Mouse (Mus musculus): ENCODE measurements around the gene Xylb. TPM values are rescaled to one million over a fixed set of nuclear protein-coding genes. Genes with fewer than 3 reads are reported as not detected.

The Xylb gene
- polyA plus RNA-seq, 1 experiment from 2014 or later = 2.5 TPM

DNA sequence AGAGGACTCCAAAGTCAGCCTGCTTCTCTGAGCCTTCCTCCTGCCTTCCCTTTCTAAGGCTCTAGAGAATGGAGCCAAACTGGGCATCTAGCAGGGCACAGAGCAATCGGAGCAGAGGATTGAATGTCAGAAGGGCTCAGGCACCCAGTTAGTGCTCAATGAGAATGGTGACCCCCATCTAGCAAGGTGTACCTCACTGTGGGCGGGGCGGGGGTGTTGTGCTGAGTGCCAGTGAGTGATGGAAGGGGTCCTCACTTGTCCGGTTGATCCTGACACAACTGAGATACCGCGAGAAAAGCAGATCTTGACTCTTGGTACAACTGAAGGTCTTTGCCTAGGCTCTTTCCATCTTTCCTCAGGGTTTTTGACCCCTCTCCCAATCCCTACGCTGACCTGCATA, 18.1 kb upstream of the Xylb start:
- Histone ChIP-seq H3K4me1 (ENCODE audit: control insufficient read depth, insufficient read depth, low read length) (peaks cover 14% of the 10 kb centered on the region), H3K4me3 (ENCODE audit: low read depth, low read length) (peak overlapping the region; percentile 74; the same call in 1 of the 2 replicates), H3K9me3 (ENCODE audit: control insufficient read depth, low read length) (no peaks in the 10 kb centered on the region), H3K9ac (replicated peaks; ENCODE audit: low read depth, low read length) (no peak overlapping the region; the same call in 1 of the 2 replicates), H3K4me2 (ENCODE audit: low read depth, low read length) (peak overlapping the region; percentile 66), H3K27ac (ENCODE audit: low read depth, low read length) (no peak overlapping the region), H3K27me3 (ENCODE audit: control insufficient read depth, insufficient read depth, low read length) (no peaks in the 10 kb centered on the region), H3K36me3 (ENCODE audit: control insufficient read depth, insufficient read depth, low read length) (peaks cover 8% of the 10 kb centered on the region)
- ATAC-seq (ENCODE audit: low read depth) = no peak
- 53% methylated on average over 7 of the region's 7 CpGs for WGBS

GRCm38 (mm10) chr9:119339558-119340211, 17.5 kb upstream of the Xylb start, which contains the start of gene Acaa1a:
Gene Acaa1a (plus strand): TSS chr9:119339676.
- WGBS = under 1% methylated on average over 43 of the region's 43 CpGs

GRCm38 (mm10) chr9:119340212-119340580, 17.0 kb upstream of the Xylb start:
- Histone ChIP-seq H3K4me1 (ENCODE audit: control insufficient read depth, insufficient read depth, low read length) (peaks cover 14% of the 10 kb centered on the region), H3K36me3 (ENCODE audit: control insufficient read depth, insufficient read depth, low read length) (peaks cover 17% of the 10 kb centered on the region), H3K27ac (ENCODE audit: low read depth, low read length) (peak overlapping the region; percentile 55; the same call in 1 of the 2 replicates), H3K4me3 (ENCODE audit: low read depth, low read length) (peak overlapping the region; percentile 74), H3K4me2 (ENCODE audit: low read depth, low read length) (peak overlapping the region; percentile 66), H3K9ac (replicated peaks; ENCODE audit: low read depth, low read length) (no peak overlapping the region), H3K27me3 (ENCODE audit: control insufficient read depth, insufficient read depth, low read length) (no peaks in the 10 kb centered on the region), H3K9me3 (ENCODE audit: control insufficient read depth, low read length) (no peaks in the 10 kb centered on the region)
- no peak for ATAC-seq (ENCODE audit: low read depth)
- WGBS = 4% methylated on average over 8 of the region's 8 CpGs

More at GRCm38 (mm10) chr9:119339558-119340211, 17.5 kb upstream of the Xylb start, which contains the start of gene Acaa1a:
- ATAC-seq (ENCODE audit: low read depth) = no peak
- H3K4me1 ChIP-seq (ENCODE audit: control insufficient read depth, insufficient read depth, low read length) = peaks cover 14% of the 10 kb centered on the region
- H3K27ac ChIP-seq (ENCODE audit: low read depth, low read length) = peak within 1 kb of the TSS; percentile 55; the same call in 1 of the 2 replicates
- peaks cover 12% of the 10 kb centered on the region for H3K36me3 ChIP-seq (ENCODE audit: control insufficient read depth, insufficient read depth, low read length)
- H3K27me3 ChIP-seq (ENCODE audit: control insufficient read depth, insufficient read depth, low read length) = no peaks in the 10 kb centered on the region
- no peaks in the 10 kb centered on the region for H3K9me3 ChIP-seq (ENCODE audit: control insufficient read depth, low read length)
- H3K9ac ChIP-seq (replicated peaks; ENCODE audit: low read depth, low read length) = peak within 1 kb of the TSS; percentile 37
- peak within 1 kb of the TSS; percentile 74 for H3K4me3 ChIP-seq (ENCODE audit: low read depth, low read length)
- peak within 1 kb of the TSS; percentile 66 for H3K4me2 ChIP-seq (ENCODE audit: low read depth, low read length)

GRCm38 (mm10) chr9:119340909-119341816, 16.0 kb upstream of the Xylb start, which contains the start of gene Myd88:
Gene Myd88 (minus strand): TSS chr9:119341411.
- peak; percentile 98 for ATAC-seq (ENCODE audit: low read depth)
- H3K27me3 ChIP-seq (ENCODE audit: control insufficient read depth, insufficient read depth, low read length) = no peaks in the 10 kb centered on the region
- H3K4me1 ChIP-seq (ENCODE audit: control insufficient read depth, insufficient read depth, low read length) = peaks cover 14% of the 10 kb centered on the region
- peak within 1 kb of the TSS; percentile 74 for H3K4me3 ChIP-seq (ENCODE audit: low read depth, low read length)
- no peaks in the 10 kb centered on the region for H3K9me3 ChIP-seq (ENCODE audit: control insufficient read depth, low read length)
- H3K36me3 ChIP-seq (ENCODE audit: control insufficient read depth, insufficient read depth, low read length) = peaks cover 25% of the 10 kb centered on the region
- WGBS = 0% methylated on average over 68 of the region's 68 CpGs
- H3K9ac ChIP-seq (replicated peaks; ENCODE audit: low read depth, low read length) = peak within 1 kb of the TSS; percentile 71
- H3K4me2 ChIP-seq (ENCODE audit: low read depth, low read length) = peak within 1 kb of the TSS; percentile 66
- H3K27ac ChIP-seq (ENCODE audit: low read depth, low read length) = peak within 1 kb of the TSS; percentile 85

GRCm38 (mm10) chr9:119342728-119343127, 14.5 kb upstream of the Xylb start:
- Histone ChIP-seq H3K9me3 (ENCODE audit: control insufficient read depth, low read length) (no peaks in the 10 kb centered on the region), H3K4me3 (ENCODE audit: low read depth, low read length) (no peak overlapping the region), H3K36me3 (ENCODE audit: control insufficient read depth, insufficient read depth, low read length) (peaks cover 35% of the 10 kb centered on the region), H3K27me3 (ENCODE audit: control insufficient read depth, insufficient read depth, low read length) (no peaks in the 10 kb centered on the region), H3K4me1 (ENCODE audit: control insufficient read depth, insufficient read depth, low read length) (peaks cover 14% of the 10 kb centered on the region), H3K27ac (ENCODE audit: low read depth, low read length) (no peak overlapping the region), H3K4me2 (ENCODE audit: low read depth, low read length) (no peak overlapping the region; the same call in 1 of the 2 replicates), H3K9ac (replicated peaks; ENCODE audit: low read depth, low read length) (no peak overlapping the region)
- ATAC-seq (ENCODE audit: low read depth) = no peak
- 93% methylated on average over 7 of the region's 7 CpGs for WGBS

DNA sequence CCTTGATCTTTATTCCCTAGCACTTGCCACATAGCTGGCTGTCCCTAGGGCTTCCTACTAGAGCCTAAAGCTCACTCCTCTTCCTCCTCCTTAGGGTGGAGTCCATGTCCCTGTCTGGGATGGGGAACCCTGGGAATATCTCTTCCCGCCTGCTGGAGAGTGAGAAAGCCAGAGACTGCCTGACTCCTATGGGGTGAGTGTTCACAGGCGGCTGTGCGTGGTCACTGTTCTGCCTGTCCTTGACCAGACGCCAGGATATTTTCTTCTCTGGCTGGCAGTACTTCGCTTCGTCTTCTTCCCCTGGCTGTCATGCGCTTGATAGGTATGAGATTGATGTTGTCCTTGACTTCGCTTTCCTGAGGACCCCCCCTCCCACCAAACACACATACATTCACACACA, 10.8 kb upstream of the Xylb start:
- Histone ChIP-seq H3K27me3 (ENCODE audit: control insufficient read depth, insufficient read depth, low read length) (no peaks in the 10 kb centered on the region), H3K4me3 (ENCODE audit: low read depth, low read length) (no peak overlapping the region), H3K36me3 (ENCODE audit: control insufficient read depth, insufficient read depth, low read length) (peaks cover 57% of the 10 kb centered on the region), H3K4me2 (ENCODE audit: low read depth, low read length) (no peak overlapping the region), H3K27ac (ENCODE audit: low read depth, low read length) (no peak overlapping the region), H3K9me3 (ENCODE audit: control insufficient read depth, low read length) (no peaks in the 10 kb centered on the region), H3K4me1 (ENCODE audit: control insufficient read depth, insufficient read depth, low read length) (peaks cover 11% of the 10 kb centered on the region), H3K9ac (replicated peaks; ENCODE audit: low read depth, low read length) (no peak overlapping the region)
- no peak for ATAC-seq (ENCODE audit: low read depth)
- WGBS = 95% methylated on average over 8 of the region's 8 CpGs

DNA sequence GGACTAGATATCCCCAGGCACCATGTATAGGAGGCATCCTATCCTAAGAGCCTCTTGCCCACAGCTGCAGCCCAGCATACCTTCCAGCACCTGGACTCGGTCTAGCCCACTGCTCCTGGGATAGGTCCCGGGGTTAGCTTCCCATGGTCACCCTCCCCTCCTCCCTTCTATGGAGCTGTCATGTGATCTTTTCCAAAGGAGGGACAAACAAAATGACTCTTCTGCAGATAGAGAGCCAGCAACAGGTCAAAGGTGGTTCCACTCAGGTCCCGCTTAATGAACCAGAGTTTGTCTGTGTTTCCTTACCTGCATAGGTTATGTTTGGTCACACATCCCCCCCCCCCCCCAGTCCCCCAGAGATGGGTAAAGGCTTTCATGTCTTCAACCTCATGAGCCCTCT, 6.7 kb upstream of the Xylb start:
- Histone ChIP-seq H3K4me3 (ENCODE audit: low read depth, low read length) (no peak overlapping the region), H3K4me2 (ENCODE audit: low read depth, low read length) (no peak overlapping the region), H3K36me3 (ENCODE audit: control insufficient read depth, insufficient read depth, low read length) (peaks cover 38% of the 10 kb centered on the region), H3K4me1 (ENCODE audit: control insufficient read depth, insufficient read depth, low read length) (no peaks in the 10 kb centered on the region), H3K27ac (ENCODE audit: low read depth, low read length) (no peak overlapping the region), H3K9me3 (ENCODE audit: control insufficient read depth, low read length) (no peaks in the 10 kb centered on the region), H3K27me3 (ENCODE audit: control insufficient read depth, insufficient read depth, low read length) (no peaks in the 10 kb centered on the region), H3K9ac (replicated peaks; ENCODE audit: low read depth, low read length) (no peak overlapping the region)
- 92% methylated on average over 3 of the region's 3 CpGs for WGBS
- no peak for ATAC-seq (ENCODE audit: low read depth)

DNA sequence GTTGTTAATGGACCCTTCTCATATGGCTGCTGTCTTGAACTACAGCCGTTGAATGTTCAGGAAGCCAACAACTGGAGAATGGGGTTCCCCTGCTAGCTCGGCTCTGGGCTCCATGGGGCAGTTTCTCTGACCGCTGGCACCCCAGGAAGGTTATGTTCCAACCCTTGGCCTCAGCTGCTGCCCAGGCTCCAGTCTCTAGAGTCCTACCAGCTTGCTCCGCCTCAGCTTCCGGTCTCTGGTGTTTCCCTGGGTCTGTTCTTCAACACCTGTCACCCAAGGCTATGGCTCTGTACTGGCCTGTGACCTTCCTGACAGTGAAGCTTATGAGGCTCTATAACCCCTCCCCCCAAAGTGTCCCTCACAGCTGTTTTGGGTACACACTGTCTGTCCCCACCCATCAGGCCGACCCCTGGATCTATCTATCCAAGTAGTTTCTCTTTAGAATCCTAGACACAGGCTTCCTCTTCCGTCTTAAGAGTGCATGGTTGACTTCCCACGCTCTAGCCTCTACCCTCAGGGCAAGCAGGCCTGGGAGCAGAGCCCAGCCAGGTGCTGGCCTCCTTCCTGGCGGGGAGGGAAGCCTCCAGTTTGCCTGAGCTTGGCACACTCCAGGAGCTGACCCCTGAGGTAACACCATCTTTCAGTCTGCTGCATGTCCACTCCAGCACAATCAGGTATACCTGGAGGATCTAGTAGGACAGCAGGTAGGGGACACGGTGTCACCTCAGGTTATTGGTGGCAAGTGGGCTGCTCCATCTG, 6.1 kb upstream of the Xylb start:
- Histone ChIP-seq H3K36me3 (ENCODE audit: control insufficient read depth, insufficient read depth, low read length) (peaks cover 34% of the 10 kb centered on the region), H3K9me3 (ENCODE audit: control insufficient read depth, low read length) (no peaks in the 10 kb centered on the region), H3K27me3 (ENCODE audit: control insufficient read depth, insufficient read depth, low read length) (no peaks in the 10 kb centered on the region), H3K9ac (replicated peaks; ENCODE audit: low read depth, low read length) (no peak overlapping the region), H3K4me1 (ENCODE audit: control insufficient read depth, insufficient read depth, low read length) (no peaks in the 10 kb centered on the region), H3K4me2 (ENCODE audit: low read depth, low read length) (no peak overlapping the region), H3K4me3 (ENCODE audit: low read depth, low read length) (no peak overlapping the region), H3K27ac (ENCODE audit: low read depth, low read length) (no peak overlapping the region)
- WGBS = 92% methylated on average over 10 of the region's 10 CpGs
- no peak for ATAC-seq (ENCODE audit: low read depth)
